8 mouse cellular contexts compared by ENCODE assay signal in the genomic region with DNA sequence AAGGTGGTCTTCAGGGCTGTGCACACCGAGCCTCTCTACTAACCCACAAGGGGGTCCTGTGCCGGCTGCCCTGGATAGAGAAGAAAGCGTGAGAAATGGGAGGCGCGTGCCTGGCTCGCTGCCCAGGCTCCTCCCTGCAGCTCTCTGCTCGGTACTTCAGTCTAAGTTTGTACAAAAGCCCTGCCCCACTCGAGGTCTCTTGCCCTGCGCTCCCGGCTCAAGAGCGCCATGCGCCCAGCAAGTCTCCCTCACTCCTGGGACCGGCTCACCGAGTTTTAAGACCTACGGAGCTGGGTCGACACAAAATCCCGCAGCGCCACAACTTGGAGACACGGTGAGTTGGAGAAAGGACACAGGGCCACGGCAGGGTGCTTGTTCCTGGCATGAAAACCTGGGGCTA. TPM values are rescaled to one million over a fixed set of nuclear protein-coding genes. Genes with fewer than 3 reads are reported as not detected.
DNase-seq lines count a peak whose midpoint lies in the region; ATAC-seq and TF ChIP-seq lines count a peak whose summit lies in the region.

No protein-coding gene starts in this region.

- peak overlapping the region; percentile 72 for H3K4me3 ChIP-seq in embryonic fibroblast, embryonic 13.5 days (ENCODE audit: insufficient read depth, low read length)
- peak overlapping the region; percentile 52 for H3K4me3 ChIP-seq in limb, embryonic 12.5 days (replicated peaks)
- H3K4me3 ChIP-seq in midbrain, embryonic 11.5 days (ENCODE audit: low read depth, low read length): peak overlapping the region; percentile 39

- no peak for TF ChIP-seq CTCF in embryonic fibroblast, embryonic 13.5 days (IDR thresholded peaks at IDR 0.05; ENCODE audit: borderline replicate concordance, insufficient read depth, low read length)

- H3K4me2 ChIP-seq in limb, embryonic 12.5 days: peak overlapping the region; percentile 92
- H3K4me2 ChIP-seq in midbrain, embryonic 11.5 days: peak overlapping the region; percentile 61

- TF ChIP-seq POLR2A in embryonic fibroblast, embryonic 13.5 days (IDR thresholded peaks at IDR 0.05; ENCODE audit: low read depth, low read length): peak; percentile 96

- peak overlapping the region; percentile 58 for H3K9ac ChIP-seq in limb, embryonic 12.5 days (replicated peaks)
- peak overlapping the region; percentile 7; the same call in 1 of the 2 replicates for H3K9ac ChIP-seq in midbrain, embryonic 11.5 days (ENCODE audit: low read length)

- peaks cover 70% of the 10 kb centered on the region for H3K27me3 ChIP-seq in limb, embryonic 12.5 days
- peaks cover 30% of the 10 kb centered on the region for H3K27me3 ChIP-seq in midbrain, embryonic 11.5 days (ENCODE audit: control insufficient read depth, insufficient read depth, low read length)

- H3K4me1 ChIP-seq in embryonic fibroblast, embryonic 13.5 days (ENCODE audit: control insufficient read depth, insufficient read depth, low read length): no peaks in the 10 kb centered on the region; the same call in none of the 2 replicates
- H3K4me1 ChIP-seq in limb, embryonic 12.5 days (replicated peaks): peaks cover 20% of the 10 kb centered on the region
- peaks cover 10% of the 10 kb centered on the region for H3K4me1 ChIP-seq in midbrain, embryonic 11.5 days (ENCODE audit: control insufficient read depth, insufficient read depth, low read length)

- ATAC-seq in hematopoietic stem cell, adult 5-6 weeks (replicated peaks in 1 of 2; ENCODE audit: insufficient read depth in 1 of 2, low FRiP score in 2 of 2, low TSS enrichment in 1 of 2, low read depth in 1 of 2, poor library complexity in 2 of 2, severe bottlenecking in 2 of 2): peak; percentile 34 to 64; a peak in 3 of 4 replicates
- peak; percentile 50 for ATAC-seq in limb, embryonic 12.5 days (ENCODE audit: insufficient number of reproducible peaks, insufficient read depth, low FRiP score, low TSS enrichment, low read depth)
- peak; percentile 44 for ATAC-seq in midbrain, embryonic 11.5 days (ENCODE audit: low FRiP score)

- no peaks in the 10 kb centered on the region for H3K36me3 ChIP-seq in limb, embryonic 12.5 days
- H3K36me3 ChIP-seq in midbrain, embryonic 11.5 days (ENCODE audit: control insufficient read depth, insufficient read depth, low read length): no peaks in the 10 kb centered on the region

- 0 out of 2 replicates have a peak, but pooled peaks cover 7% of the 10 kb centered on the region for H3K9me3 ChIP-seq in limb, embryonic 12.5 days
- H3K9me3 ChIP-seq in midbrain, embryonic 11.5 days (ENCODE audit: control insufficient read depth, low read length): no peaks in the 10 kb centered on the region; the same call in 1 of the 2 replicates

- under 1% methylated on average over 20 of the region's 20 CpGs for WGBS in limb, embryonic 12.5 days
- WGBS in midbrain, embryonic 11.5 days: under 1% methylated on average over 20 of the region's 20 CpGs

- peak overlapping the region; percentile 89 for H3K27ac ChIP-seq in embryonic fibroblast, embryonic 13.5 days (ENCODE audit: insufficient read depth, low read length)
- no peak overlapping the region for H3K27ac ChIP-seq in limb, embryonic 12.5 days
- no peak overlapping the region for H3K27ac ChIP-seq in midbrain, embryonic 11.5 days (ENCODE audit: low read depth, low read length)

- DNase-seq in urinary bladder, adult 2 months (ENCODE audit: low spot score): peak; percentile 49
- DNase-seq in urinary bladder, postnatal 10 days (ENCODE audit: low spot score): no peak
- DNase-seq in midbrain, embryonic 11.5 days (ENCODE audit: low spot score, missing footprints): peak; percentile 94
- peak; percentile 38 for DNase-seq in urinary bladder, postnatal 25 days (ENCODE audit: low spot score)
- DNase-seq in right cerebral cortex, adult 2 months (ENCODE audit: low spot score in 2 of 2): no peak

RNA-seq across cellular contexts. Expression of gene Gpr157, which starts 39.1 kb away (rescaled TPM):
- 1.7 and 2.0 TPM in 2 replicates for polyA plus RNA-seq in urinary bladder, adult 2 months (2012; rRNA removed)
- 2.0 and 2.3 TPM in 2 replicates for polyA plus RNA-seq in embryonic fibroblast, embryonic 13.5 days (2011; ENCODE audit: insufficient read length, low read depth, missing spikeins)
- total RNA-seq in hematopoietic stem cell, adult 5-6 weeks (2017): 4.0 and 5.7 TPM in 2 replicates
- 0.79 and 1.0 TPM in 2 replicates for polyA plus RNA-seq in limb, embryonic 12.5 days (2016; fragmentation: Nextera tagmentation; extraction: Ambion mirVana)
- polyA plus RNA-seq in midbrain, embryonic 11.5 days (2014; fragmentation: Nextera tagmentation; extraction: Ambion mirVana): 0.10 and 0.15 TPM in 2 replicates

RNA-seq across cellular contexts. Expression of gene H6pd, which starts 39.2 kb away (rescaled TPM):
- 45.9 and 57.6 TPM in 2 replicates for polyA plus RNA-seq in urinary bladder, adult 2 months (2012; rRNA removed)
- 59.2 and 64.8 TPM in 2 replicates for polyA plus RNA-seq in embryonic fibroblast, embryonic 13.5 days (2011; ENCODE audit: insufficient read length, low read depth, missing spikeins)
- total RNA-seq in hematopoietic stem cell, adult 5-6 weeks (2017): 22.7 and 26.6 TPM in 2 replicates
- 7.0 and 10.0 TPM in 2 replicates for polyA plus RNA-seq in limb, embryonic 12.5 days (2016; fragmentation: Nextera tagmentation; extraction: Ambion mirVana)
- 1.7 and 2.4 TPM in 2 replicates for polyA plus RNA-seq in midbrain, embryonic 11.5 days (2014; fragmentation: Nextera tagmentation; extraction: Ambion mirVana)

Comparison
In these comparisons a context has a peak if more than half of its experiments do, and no peak if none do; other contexts are left out.
1. DNase-seq: peak in urinary bladder, adult 2 months (single experiment), midbrain, embryonic 11.5 days (single experiment) and urinary bladder, postnatal 25 days (single experiment); none in urinary bladder, postnatal 10 days (single experiment) and right cerebral cortex, adult 2 months (0 of 2).
2. Peak in every context shown above with its lines, with median percentiles within 50 percentile points of each other: H3K4me3 ChIP-seq and ATAC-seq.